Mouse (Mus musculus): ENCODE measurements around the gene Mrtfa. TPM values are rescaled to one million over a fixed set of nuclear protein-coding genes. Genes with fewer than 3 reads are reported as not detected.

Mrtfa gene
- polyA plus RNA-seq, 1 experiment from 2014 or later, result 21.8 TPM

DNA sequence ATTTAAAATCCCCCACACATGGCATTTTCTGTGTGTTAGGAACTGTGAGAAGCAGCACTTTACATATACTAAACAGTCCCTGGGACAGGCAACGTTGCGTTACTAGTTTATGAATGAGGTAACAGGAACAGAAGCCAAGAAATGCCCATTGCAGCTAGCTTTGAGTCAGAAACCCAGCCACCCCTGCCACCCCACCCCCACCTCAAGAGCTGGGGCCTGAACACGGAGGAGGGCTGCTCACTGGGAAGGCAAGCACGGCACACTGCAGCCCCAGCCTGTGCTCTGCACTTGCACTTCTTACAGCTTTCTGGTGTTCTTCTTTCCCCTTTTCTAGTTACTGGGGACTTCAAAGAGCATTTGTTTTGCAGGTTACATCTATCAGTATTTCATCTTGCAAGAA lies 93.1 kb downstream of the Mrtfa start:
- Histone ChIP-seq H3K27me3 (ENCODE audit: control insufficient read depth, insufficient read depth, low read length) (no peaks in the 10 kb centered on the region), H3K9ac (ENCODE audit: low read length) (no peak overlapping the region), H3K36me3 (ENCODE audit: control insufficient read depth, insufficient read depth, low read length) (no peaks in the 10 kb centered on the region), H3K27ac (ENCODE audit: low read depth, low read length) (no peak overlapping the region), H3K4me1 (ENCODE audit: control insufficient read depth, insufficient read depth, low read length) (no peaks in the 10 kb centered on the region), H3K4me3 (ENCODE audit: low read depth, low read length) (no peak overlapping the region), H3K9me3 (ENCODE audit: control insufficient read depth, low read length) (no peaks in the 10 kb centered on the region), H3K4me2 (no peak overlapping the region)
- WGBS, result 51% methylated on average over 4 of the region's 4 CpGs
- DNase-seq (ENCODE audit: low spot score, missing footprints) (no peak), ATAC-seq (ENCODE audit: low FRiP score) (no peak)

GRCm38 (mm10) chr15:81096329-81097055 lies 94.1 kb downstream of the Mrtfa start:
- H3K36me3 ChIP-seq (ENCODE audit: control insufficient read depth, insufficient read depth, low read length), result no peaks in the 10 kb centered on the region
- H3K4me3 ChIP-seq (ENCODE audit: low read depth, low read length), result no peak overlapping the region
- H3K27ac ChIP-seq (ENCODE audit: low read depth, low read length), result no peak overlapping the region
- no peaks in the 10 kb centered on the region for H3K9me3 ChIP-seq (ENCODE audit: control insufficient read depth, low read length)
- no peak overlapping the region for H3K9ac ChIP-seq (ENCODE audit: low read length)
- no peaks in the 10 kb centered on the region for H3K27me3 ChIP-seq (ENCODE audit: control insufficient read depth, insufficient read depth, low read length)
- ATAC-seq (ENCODE audit: low FRiP score) (no peak), DNase-seq (ENCODE audit: low spot score, missing footprints) (no peak)
- 83% methylated on average over 7 of the region's 7 CpGs for WGBS
- no peaks in the 10 kb centered on the region for H3K4me1 ChIP-seq (ENCODE audit: control insufficient read depth, insufficient read depth, low read length)
- no peak overlapping the region for H3K4me2 ChIP-seq

GRCm38 (mm10) chr15:81093032-81093431 lies 97.5 kb downstream of the Mrtfa start:
- peak; percentile 4 for DNase-seq (ENCODE audit: low spot score, missing footprints)
- no peak for ATAC-seq (ENCODE audit: low FRiP score)
- Histone ChIP-seq H3K4me3 (ENCODE audit: low read depth, low read length) (no peak overlapping the region), H3K4me2 (no peak overlapping the region), H3K27ac (ENCODE audit: low read depth, low read length) (no peak overlapping the region), H3K9me3 (ENCODE audit: control insufficient read depth, low read length) (no peaks in the 10 kb centered on the region), H3K36me3 (ENCODE audit: control insufficient read depth, insufficient read depth, low read length) (no peaks in the 10 kb centered on the region), H3K9ac (ENCODE audit: low read length) (no peak overlapping the region), H3K4me1 (ENCODE audit: control insufficient read depth, insufficient read depth, low read length) (no peaks in the 10 kb centered on the region; the same call in 1 of the 2 replicates), H3K27me3 (ENCODE audit: control insufficient read depth, insufficient read depth, low read length) (no peaks in the 10 kb centered on the region)
- WGBS, result 97% methylated on average over 4 of the region's 4 CpGs

DNA sequence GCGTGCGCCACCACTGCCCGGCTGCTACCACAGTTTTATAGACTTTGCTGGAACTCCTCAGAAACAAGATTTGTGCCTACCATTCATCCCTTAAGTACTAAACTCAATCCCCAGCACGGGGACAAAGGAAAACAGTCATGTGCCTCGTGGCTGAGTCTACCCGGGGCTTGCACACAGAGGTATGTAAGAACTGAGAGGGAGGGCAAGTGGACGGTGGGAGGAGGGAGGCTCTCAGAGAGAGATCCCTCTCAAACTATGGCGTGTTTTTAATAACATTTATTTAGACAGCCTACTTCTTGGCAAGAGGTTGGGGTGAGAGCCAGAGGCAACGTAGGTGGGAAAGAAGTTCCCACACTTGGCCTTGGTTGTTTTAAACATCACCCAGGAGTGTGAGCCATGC lies 98.8 kb downstream of the Mrtfa start:
- Histone ChIP-seq H3K27ac (ENCODE audit: low read depth, low read length) (no peak overlapping the region), H3K36me3 (ENCODE audit: control insufficient read depth, insufficient read depth, low read length) (no peaks in the 10 kb centered on the region), H3K27me3 (ENCODE audit: control insufficient read depth, insufficient read depth, low read length) (no peaks in the 10 kb centered on the region), H3K4me1 (ENCODE audit: control insufficient read depth, insufficient read depth, low read length) (peaks cover 6% of the 10 kb centered on the region), H3K4me2 (no peak overlapping the region), H3K9me3 (ENCODE audit: control insufficient read depth, low read length) (no peaks in the 10 kb centered on the region), H3K4me3 (ENCODE audit: low read depth, low read length) (no peak overlapping the region), H3K9ac (ENCODE audit: low read length) (no peak overlapping the region)
- 80% methylated on average over 9 of the region's 9 CpGs for WGBS
- no peak for ATAC-seq (ENCODE audit: low FRiP score)
- peak; percentile 45 for DNase-seq (ENCODE audit: low spot score, missing footprints)

DNA sequence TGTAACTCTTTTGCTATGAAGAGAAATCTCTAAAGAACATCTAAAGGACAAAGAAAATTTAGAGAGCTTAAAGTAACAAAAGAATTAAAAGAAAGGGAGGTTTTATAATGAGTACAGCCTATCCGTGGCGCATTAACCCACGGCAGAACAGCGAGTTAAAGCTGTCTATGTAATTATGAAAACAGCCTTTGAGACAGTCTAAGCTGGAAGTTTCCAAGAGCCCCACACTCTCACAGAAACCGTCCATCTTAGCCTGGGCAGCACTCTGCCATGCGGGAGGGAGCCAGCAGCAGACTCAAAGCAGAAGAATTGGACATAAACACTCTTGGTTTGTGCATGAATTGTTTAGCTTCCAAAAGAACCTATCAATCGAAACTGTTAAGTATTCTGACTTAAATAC lies 103.0 kb downstream of the Mrtfa start:
- DNase-seq (ENCODE audit: low spot score, missing footprints) (peak; percentile 78), ATAC-seq (ENCODE audit: low FRiP score) (no peak)
- Histone ChIP-seq H3K36me3 (ENCODE audit: control insufficient read depth, insufficient read depth, low read length) (no peaks in the 10 kb centered on the region), H3K4me2 (no peak overlapping the region), H3K9me3 (ENCODE audit: control insufficient read depth, low read length) (no peaks in the 10 kb centered on the region), H3K4me3 (ENCODE audit: low read depth, low read length) (no peak overlapping the region), H3K4me1 (ENCODE audit: control insufficient read depth, insufficient read depth, low read length) (peaks cover 6% of the 10 kb centered on the region), H3K9ac (ENCODE audit: low read length) (no peak overlapping the region), H3K27me3 (ENCODE audit: control insufficient read depth, insufficient read depth, low read length) (no peaks in the 10 kb centered on the region), H3K27ac (ENCODE audit: low read depth, low read length) (no peak overlapping the region)
- WGBS, result 50% methylated on average over 7 of the region's 7 CpGs

DNA sequence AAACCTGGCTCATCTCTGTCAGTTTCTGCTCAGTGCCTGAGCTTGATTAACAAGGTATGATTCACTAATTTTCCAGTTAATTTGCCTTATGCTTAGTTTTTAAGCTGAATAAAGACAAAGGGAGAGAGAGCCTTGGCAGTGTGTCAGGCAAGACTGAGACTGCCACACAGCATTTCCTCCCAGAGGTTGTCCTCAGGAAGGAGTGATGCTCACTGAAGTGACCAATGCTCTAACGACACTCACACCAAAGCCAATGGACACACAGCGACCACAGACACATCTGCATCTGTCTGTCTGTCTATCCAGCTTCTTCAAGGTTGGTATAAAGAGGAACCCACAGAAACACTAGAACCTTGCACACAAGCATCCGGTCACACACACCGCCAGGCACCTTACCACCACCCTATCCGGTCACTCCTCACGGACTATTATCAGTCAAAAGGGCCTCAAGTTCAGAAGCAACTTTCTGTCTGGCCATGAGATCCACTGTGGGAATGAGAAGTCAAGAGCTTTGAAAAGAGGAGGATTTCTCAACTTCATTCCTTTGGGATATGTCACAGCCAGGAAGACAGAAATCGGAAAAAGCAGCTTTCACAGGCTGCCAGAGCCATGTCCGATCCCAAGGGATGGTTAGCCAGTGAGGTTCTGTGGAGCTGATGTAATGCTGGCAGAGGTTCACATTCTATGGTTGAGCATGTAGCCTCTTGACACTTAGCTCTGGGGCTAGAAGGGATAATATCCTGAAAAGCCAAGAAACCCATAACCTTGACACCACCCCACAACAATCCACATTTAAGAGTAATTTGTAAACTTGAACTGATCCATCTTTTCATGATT lies 103.7 kb downstream of the Mrtfa start:
- peak; percentile 77 for DNase-seq (ENCODE audit: low spot score, missing footprints)
- peaks cover 6% of the 10 kb centered on the region for H3K4me1 ChIP-seq (ENCODE audit: control insufficient read depth, insufficient read depth, low read length)

GRCm38 (mm10) chr15:81083826-81084225 lies 106.7 kb downstream of the Mrtfa start:
- Histone ChIP-seq H3K27me3 (ENCODE audit: control insufficient read depth, insufficient read depth, low read length) (no peaks in the 10 kb centered on the region), H3K4me2 (no peak overlapping the region), H3K9me3 (ENCODE audit: control insufficient read depth, low read length) (no peaks in the 10 kb centered on the region), H3K4me1 (ENCODE audit: control insufficient read depth, insufficient read depth, low read length) (peaks cover 6% of the 10 kb centered on the region), H3K36me3 (ENCODE audit: control insufficient read depth, insufficient read depth, low read length) (no peaks in the 10 kb centered on the region), H3K27ac (ENCODE audit: low read depth, low read length) (no peak overlapping the region), H3K9ac (ENCODE audit: low read length) (no peak overlapping the region), H3K4me3 (ENCODE audit: low read depth, low read length) (no peak overlapping the region)
- WGBS, result 92% methylated on average over 9 of the region's 9 CpGs
- DNase-seq (ENCODE audit: low spot score, missing footprints) (no peak), ATAC-seq (ENCODE audit: low FRiP score) (no peak)

More for the DNA sequence above, 103.7 kb downstream of the Mrtfa start:
- Histone ChIP-seq H3K4me2 (no peak overlapping the region), H3K4me3 (ENCODE audit: low read depth, low read length) (no peak overlapping the region), H3K36me3 (ENCODE audit: control insufficient read depth, insufficient read depth, low read length) (no peaks in the 10 kb centered on the region), H3K27me3 (ENCODE audit: control insufficient read depth, insufficient read depth, low read length) (no peaks in the 10 kb centered on the region), H3K9me3 (ENCODE audit: control insufficient read depth, low read length) (no peaks in the 10 kb centered on the region), H3K27ac (ENCODE audit: low read depth, low read length) (no peak overlapping the region), H3K9ac (ENCODE audit: low read length) (no peak overlapping the region)
- 87% methylated on average over 8 of the region's 8 CpGs for WGBS
- no peak for ATAC-seq (ENCODE audit: low FRiP score)

- ATAC-seq (ENCODE audit: low FRiP score), result no peak
- H3K27ac ChIP-seq (ENCODE audit: low read depth, low read length), result no peak overlapping the region
- no peak for DNase-seq (ENCODE audit: low spot score, missing footprints)
- no peaks in the 10 kb centered on the region for H3K9me3 ChIP-seq (ENCODE audit: control insufficient read depth, low read length)
- no peak overlapping the region for H3K4me3 ChIP-seq (ENCODE audit: low read depth, low read length)
- H3K4me1 ChIP-seq (ENCODE audit: control insufficient read depth, insufficient read depth, low read length), result peaks cover 6% of the 10 kb centered on the region
- no peak overlapping the region for H3K4me2 ChIP-seq
- H3K9ac ChIP-seq (ENCODE audit: low read length), result no peak overlapping the region
- H3K36me3 ChIP-seq (ENCODE audit: control insufficient read depth, insufficient read depth, low read length), result no peaks in the 10 kb centered on the region
- no peaks in the 10 kb centered on the region for H3K27me3 ChIP-seq (ENCODE audit: control insufficient read depth, insufficient read depth, low read length)
- 87% methylated on average over 4 of the region's 4 CpGs for WGBS
Measured at GRCm38 (mm10) chr15:81083281-81083680, 107.3 kb downstream of the Mrtfa start.

- WGBS, result 86% methylated on average over 4 of the region's 4 CpGs
- no peak for ATAC-seq (ENCODE audit: low FRiP score)
- no peaks in the 10 kb centered on the region for H3K27me3 ChIP-seq (ENCODE audit: control insufficient read depth, insufficient read depth, low read length)
Measured at GRCm38 (mm10) chr15:81081216-81081615, 109.3 kb downstream of the Mrtfa start.

More at GRCm38 (mm10) chr15:81081216-81081615, 109.3 kb downstream of the Mrtfa start:
- H3K9ac ChIP-seq (ENCODE audit: low read length), result no peak overlapping the region
- H3K4me3 ChIP-seq (ENCODE audit: low read depth, low read length), result no peak overlapping the region
- DNase-seq (ENCODE audit: low spot score, missing footprints), result no peak
- H3K4me2 ChIP-seq, result no peak overlapping the region
- no peaks in the 10 kb centered on the region for H3K36me3 ChIP-seq (ENCODE audit: control insufficient read depth, insufficient read depth, low read length)
- no peaks in the 10 kb centered on the region for H3K4me1 ChIP-seq (ENCODE audit: control insufficient read depth, insufficient read depth, low read length)
- no peaks in the 10 kb centered on the region for H3K9me3 ChIP-seq (ENCODE audit: control insufficient read depth, low read length)
- H3K27ac ChIP-seq (ENCODE audit: low read depth, low read length), result no peak overlapping the region
